Mouse (Mus musculus): ENCODE measurements at regions not wholly inside any gene's neighbourhood (a gene's known extent, or its start where the extent isn't known, plus 50 kb on each side); places are given as distances from the start of the nearest gene placed in this dataset.

- peak in 1 of 2 experiments; percentile 37 for DNase-seq
Measured at GRCm38 (mm10) chr8:33997676-33998075, 113.9 kb downstream of the Gm10131 start.

- DNase-seq = peak; percentile 57 to 74
Measured at GRCm38 (mm10) chr8:33992946-33993345, 118.6 kb downstream of the Gm10131 start.

GRCm38 (mm10) chr8:33991917-33992875, 119.3 kb downstream of the Gm10131 start:
- DNase-seq = no peak

- no peak for DNase-seq
Measured at GRCm38 (mm10) chr8:33991165-33991916, 120.2 kb downstream of the Gm10131 start.

- DNase-seq = no peak
Measured at GRCm38 (mm10) chr8:33990039-33990438, 121.5 kb downstream of the Gm10131 start.

- DNase-seq = peak; percentile 68 to 83
Measured at GRCm38 (mm10) chr8:33987755-33988104, 123.8 kb downstream of the Gm10131 start.

- peak; percentile 59 to 86 for DNase-seq
Measured at GRCm38 (mm10) chr8:33987091-33987754, 124.3 kb downstream of the Gm10131 start.

GRCm38 (mm10) chr8:33986657-33987056, 124.9 kb downstream of the Gm10131 start:
- peak; percentile 28 to 56 for DNase-seq

GRCm38 (mm10) chr8:33985430-33985977, 126.0 kb downstream of the Gm10131 start:
- DNase-seq = no peak

GRCm38 (mm10) chr8:33981629-33982028, 129.9 kb downstream of the Gm10131 start:
- DNase-seq = peak in 1 of 2 experiments; percentile 51

GRCm38 (mm10) chr8:33980999-33981398, 130.5 kb downstream of the Gm10131 start:
- DNase-seq = peak; percentile 52 to 53

Measured in kidney, adult 8-10 months (tissue).